Comparison of ENCODE assay signal across 11 mouse cellular contexts in the genomic region with DNA sequence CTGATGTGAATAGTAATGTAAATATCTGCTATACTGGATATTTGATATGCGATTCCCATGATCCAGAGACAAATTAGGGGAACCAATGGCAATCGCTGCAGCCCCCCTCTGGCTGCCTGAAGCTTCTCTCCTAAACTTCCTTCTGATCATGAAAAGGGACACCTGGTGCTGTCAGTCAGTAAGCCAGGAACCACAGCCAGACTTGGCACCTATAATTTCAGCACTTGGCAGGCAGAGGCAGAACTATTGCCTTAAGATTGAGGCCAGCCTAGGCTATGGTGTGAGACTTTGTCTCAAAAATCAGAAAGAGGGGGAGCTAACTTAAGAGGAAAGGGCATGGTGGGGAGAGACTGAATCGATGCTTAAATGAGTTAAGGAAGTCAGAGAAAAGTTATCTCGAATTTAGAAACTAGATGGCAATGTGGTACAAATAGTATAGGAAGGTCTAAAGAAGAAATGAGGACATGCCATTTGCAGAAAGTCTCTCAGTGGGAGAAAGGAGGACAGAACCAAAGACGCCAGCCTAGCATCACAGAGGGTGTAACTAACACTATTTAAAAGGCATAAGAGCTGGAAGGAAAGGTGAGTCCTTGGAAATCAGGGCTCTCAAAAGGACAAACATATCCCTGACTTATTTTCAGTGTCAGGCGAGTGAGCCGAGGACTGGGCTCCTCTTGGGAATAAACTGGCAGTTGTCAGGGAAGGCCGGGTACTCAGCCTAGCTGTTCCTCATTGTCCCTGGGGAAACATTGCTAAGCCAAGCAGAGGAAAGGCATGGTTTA. TPM values are rescaled to one million over a fixed set of nuclear protein-coding genes. Genes with fewer than 3 reads are reported as not detected.
DNase-seq lines count a peak whose midpoint lies in the region; ATAC-seq and TF ChIP-seq lines count a peak whose summit lies in the region.
"Had no signal": no experiment of that assay in that cellular context is flagged by ENCODE, and none has a peak within 500 bp of the region (broad histone marks: within the 10 kb centered on the region; RNA-seq: fewer than 3 reads in every experiment).

No protein-coding gene starts in this region.

- no peak overlapping the region for H3K4me3 ChIP-seq in heart, embryonic 15.5 days
- H3K4me3 ChIP-seq in myocyte, result no peak overlapping the region
- H3K4me3 ChIP-seq in kidney, adult 2 months (ENCODE audit: insufficient read depth, low read depth, low read length), result no peak overlapping the region
- H3K4me3 ChIP-seq: neural tube, embryonic 13.5 days had no signal

- intact Hi-C loops in left cerebral cortex, postnatal 25 days (cut with DNase I), result loop anchor here (2.0 kb wide), 2 partner anchors 15 to 93 kb away; no protein-coding TSS in a partner anchor
- intact Hi-C loops in left cerebral cortex, postnatal 36 days (cut with DNase I), result loop anchor here (2.0 to 10.0 kb wide), 2 partner anchors 15 to 93 kb away; no protein-coding TSS in a partner anchor

- TF ChIP-seq CTCF in kidney, adult 2 months (conservative IDR thresholded peaks at IDR 0.05; ENCODE audit: insufficient read depth, insufficient read length, low read depth, low read length), result no peak

- peak overlapping the region; percentile 93 for H3K27ac ChIP-seq in heart, embryonic 15.5 days
- no peak overlapping the region for H3K27ac ChIP-seq in kidney, adult 2 months (ENCODE audit: insufficient read depth, low read depth, low read length)
- H3K27ac ChIP-seq: neural tube, embryonic 13.5 days had no signal

- no peak overlapping the region for H3K9ac ChIP-seq in heart, embryonic 15.5 days
- H3K9ac ChIP-seq: neural tube, embryonic 13.5 days had no signal

- whole genome bisulfite sequencing in heart, embryonic 15.5 days, result 54% methylated on average over 8 of the region's 8 CpGs
- 57% methylated on average over 8 of the region's 8 CpGs for WGBS in kidney, adult 2 months

- TF ChIP-seq POLR2A in myocyte (IDR thresholded peaks at IDR 0.05; ENCODE audit: insufficient read length, low read depth), result no peak
- no peak for TF ChIP-seq POLR2A in kidney, adult 2 months (IDR thresholded peaks at IDR 0.05; ENCODE audit: low read depth, low read length)

- no peak overlapping the region for H3ac ChIP-seq in myocyte (ENCODE audit: control insufficient read depth, insufficient read length)

- H3K9me3 ChIP-seq in heart, embryonic 15.5 days (replicated peaks), result no peaks in the 10 kb centered on the region
- H3K9me3 ChIP-seq: neural tube, embryonic 13.5 days had no signal

- DNase-seq in cerebellum, adult 9-10 months, result peak; percentile 72
- peak; percentile 49 to 81 for DNase-seq in left cerebral cortex, postnatal 25 days (ENCODE audit: low spot score in 2 of 2)
- no peak for DNase-seq in left cerebral cortex, postnatal 36 days (ENCODE audit: low spot score in 2 of 2)
- DNase-seq in T-cell, adult 2 months (ENCODE audit: low spot score), result no peak
- no peak for DNase-seq in kidney, adult 2 months
- DNase-seq: kidney, postnatal 14 days had no signal

- ATAC-seq in cerebellum, adult (ENCODE audit: insufficient number of reproducible peaks, low FRiP score, low TSS enrichment), result no peak
- ATAC-seq in heart, embryonic 15.5 days (replicated peaks; ENCODE audit: insufficient number of reproducible peaks, insufficient read depth, low FRiP score, low read depth), result no peak

- H3K4me2 ChIP-seq in heart, embryonic 15.5 days, result no peak overlapping the region
- H3K4me2 ChIP-seq in myocyte (ENCODE audit: low read depth), result peak overlapping the region; percentile 73
- H3K4me2 ChIP-seq: neural tube, embryonic 13.5 days had no signal

- no peaks in the 10 kb centered on the region for H3K79me2 ChIP-seq in myocyte (ENCODE audit: control insufficient read depth, insufficient read depth)

- H3K36me3 ChIP-seq in heart, embryonic 15.5 days, result 0 out of 2 replicates have a peak, but pooled peaks cover 3% of the 10 kb centered on the region
- peaks cover 7% of the 10 kb centered on the region for H3K36me3 ChIP-seq in myocyte (ENCODE audit: control insufficient read depth, insufficient read depth)
- H3K36me3 ChIP-seq in kidney, adult 2 months (ENCODE audit: control insufficient read depth, insufficient read depth, low read length), result peaks cover 3% of the 10 kb centered on the region; the same call in 1 of the 2 replicates

- H3K27me3 ChIP-seq in heart, embryonic 15.5 days, result no peaks in the 10 kb centered on the region
- no peaks in the 10 kb centered on the region for H3K27me3 ChIP-seq in myocyte (ENCODE audit: control insufficient read depth, insufficient read depth, insufficient read length)
- H3K27me3 ChIP-seq in kidney, adult 2 months (replicated peaks; ENCODE audit: control insufficient read depth, insufficient read depth, low read length), result no peaks in the 10 kb centered on the region
- H3K27me3 ChIP-seq: neural tube, embryonic 13.5 days had no signal

- H3K4me1 ChIP-seq in heart, embryonic 15.5 days (replicated peaks), result peaks cover 34% of the 10 kb centered on the region
- H3K4me1 ChIP-seq in kidney, adult 2 months (ENCODE audit: control insufficient read depth, insufficient read depth, low read length), result no peaks in the 10 kb centered on the region

TF ChIP-seq in myocyte, 11 proteins besides CTCF, POLR2A, EP300 and RAD21:
- TF ChIP-seq CEBPB (IDR thresholded peaks at IDR 0.05; ENCODE audit: insufficient read depth, poor library complexity, severe bottlenecking) (no peak), MYOG (IDR thresholded peaks at IDR 0.05; ENCODE audit: control insufficient read depth in 1 of 3, insufficient read depth in 1 of 3, insufficient read length in 2 of 3, low read depth in 2 of 3) (peak in 1 of 3 experiments; percentile 55), MYOD1 (IDR thresholded peaks at IDR 0.05; ENCODE audit: control insufficient read depth in 1 of 3, insufficient read length in 2 of 3, low read depth in 2 of 3) (peak; percentile 96 to 100 (median 100)), TCF12 (IDR thresholded peaks at IDR 0.05; ENCODE audit: insufficient read depth, poor library complexity, severe bottlenecking) (peak; percentile 95), TCF3 (IDR thresholded peaks at IDR 0.05; ENCODE audit: insufficient read length, low read depth) (peak; percentile 61)

RNA-seq across cellular contexts. Expression of a gene that starts 14.3 kb away (rescaled TPM):
- 100 to 1,000 TPM; 274 to 275 TPM for total RNA-seq in left cerebral cortex, postnatal 25 days (2021)
- total RNA-seq in left cerebral cortex, postnatal 36 days (2021), result 100 to 1,000 TPM; 279 to 315 TPM
- 11.4 and 14.5 TPM in 2 replicates for polyA plus RNA-seq in heart, embryonic 15.5 days (2015; fragmentation: Nextera tagmentation; extraction: Ambion mirVana)
- 0.04 TPM for polyA plus RNA-seq in myocyte (2012; fragmentation: generic; extraction: Trizol)
- polyA plus RNA-seq in kidney, adult 2 months (2012; rRNA removed), result 9.9 and 11.1 TPM in 2 replicates
- total RNA-seq: granulocyte monocyte progenitor cell, adult 5-6 weeks had no signal

RNA-seq across cellular contexts. Expression of a gene that starts 24.4 kb away (rescaled TPM):
- 100 to 1,000 TPM; 114 to 123 TPM for total RNA-seq in left cerebral cortex, postnatal 25 days (2021)
- total RNA-seq in left cerebral cortex, postnatal 36 days (2021), result 100 to 1,000 TPM in 1 of 2 experiments, 10 to 100 TPM in 1; 97.5 to 124 TPM
- 231 and 234 TPM in 2 replicates for polyA plus RNA-seq in heart, embryonic 15.5 days (2015; fragmentation: Nextera tagmentation; extraction: Ambion mirVana)
- 170 TPM for polyA plus RNA-seq in myocyte (2012; fragmentation: generic; extraction: Trizol)
- polyA plus RNA-seq in kidney, adult 2 months (2012; rRNA removed), result 109 and 144 TPM in 2 replicates

RNA-seq across cellular contexts. Expression of a gene that starts 33.2 kb away (rescaled TPM):
- total RNA-seq in left cerebral cortex, postnatal 25 days (2021), result 10 to 100 TPM; 40.1 to 43.1 TPM
- total RNA-seq in left cerebral cortex, postnatal 36 days (2021), result 10 to 100 TPM; 39.6 to 39.8 TPM
- 22.5 and 29.2 TPM in 2 replicates for polyA plus RNA-seq in heart, embryonic 15.5 days (2015; fragmentation: Nextera tagmentation; extraction: Ambion mirVana)
- 11.9 TPM for polyA plus RNA-seq in myocyte (2012; fragmentation: generic; extraction: Trizol)
- 18.8 and 19.0 TPM in 2 replicates for polyA plus RNA-seq in kidney, adult 2 months (2012; rRNA removed)

RNA-seq across cellular contexts. Expression of a gene that starts 33.3 kb away (rescaled TPM):
- 100 to 1,000 TPM; 234 to 246 TPM for total RNA-seq in left cerebral cortex, postnatal 25 days (2021)
- total RNA-seq in left cerebral cortex, postnatal 36 days (2021), result 100 to 1,000 TPM; 229 to 240 TPM
- 355 and 388 TPM in 2 replicates for polyA plus RNA-seq in heart, embryonic 15.5 days (2015; fragmentation: Nextera tagmentation; extraction: Ambion mirVana)
- 268 TPM for polyA plus RNA-seq in myocyte (2012; fragmentation: generic; extraction: Trizol)
- polyA plus RNA-seq in kidney, adult 2 months (2012; rRNA removed), result 344 and 416 TPM in 2 replicates

Comparison
In these comparisons a context has a peak if more than half of its experiments do, and no peak if none do; other contexts are left out.
1. DNase-seq: peak in cerebellum, adult 9-10 months (single experiment) and left cerebral cortex, postnatal 25 days (2 of 2); none in left cerebral cortex, postnatal 36 days (0 of 2), T-cell, adult 2 months (single experiment) and kidney, adult 2 months (single experiment).
2. RNA of a gene that starts 14.3 kb away (polyA plus RNA-seq): 11.4 to 14.5 TPM in heart, embryonic 15.5 days and 9.9 to 11.1 TPM in kidney, adult 2 months; 0.04 TPM in myocyte (single experiment); every median in the first group is over 10 times any median in the second.